17 mouse cellular contexts compared by ENCODE assay signal in genomic region chr9:24461379-24461961, GRCm38 (mm10). TPM values are rescaled to one million over a fixed set of nuclear protein-coding genes. Genes with fewer than 3 reads are reported as not detected.
DNase-seq lines count a peak whose midpoint lies in the region; ATAC-seq lines count a peak whose summit lies in the region.
"Had no signal": no experiment of that assay in that cellular context is flagged by ENCODE, and none has a peak within 500 bp of the region (broad histone marks: within the 10 kb centered on the region; RNA-seq: fewer than 3 reads in every experiment).

No protein-coding gene starts in this region.

- no peaks in the 10 kb centered on the region for H3K27me3 ChIP-seq in midbrain, embryonic 13.5 days
- no peaks in the 10 kb centered on the region for H3K27me3 ChIP-seq in midbrain, embryonic 16.5 days (ENCODE audit: control insufficient read depth, insufficient read depth, low read depth, low read length)
- H3K27me3 ChIP-seq: forebrain, embryonic 13.5 days; heart, embryonic 15.5 days had no signal

- no peaks in the 10 kb centered on the region for H3K9me3 ChIP-seq in midbrain, embryonic 13.5 days
- no peaks in the 10 kb centered on the region for H3K9me3 ChIP-seq in midbrain, embryonic 16.5 days (replicated peaks; ENCODE audit: control insufficient read depth, low read length, poor library complexity, severe bottlenecking)
- H3K9me3 ChIP-seq: embryonic facial prominence, embryonic 10.5 days; forebrain, embryonic 13.5 days; heart, embryonic 15.5 days had no signal

- H3K4me1 ChIP-seq in midbrain, embryonic 13.5 days (replicated peaks), result no peaks in the 10 kb centered on the region
- no peaks in the 10 kb centered on the region for H3K4me1 ChIP-seq in midbrain, embryonic 16.5 days (ENCODE audit: control insufficient read depth, insufficient read depth, low read length)
- H3K4me1 ChIP-seq: embryonic facial prominence, embryonic 10.5 days; forebrain, embryonic 13.5 days; heart, embryonic 15.5 days had no signal

- no peak for DNase-seq in frontal cortex, postnatal 10 days (ENCODE audit: low spot score in 2 of 2)
- peak; percentile 76 for DNase-seq in brain, adult 2 months (ENCODE audit: low read depth, low spot score)
- DNase-seq in telencephalon, adult 2 months (ENCODE audit: low read depth, low spot score), result peak; percentile 19
- DNase-seq in spleen, adult 12 weeks (ENCODE audit: low spot score), result no peak
- DNase-seq: adrenal gland, postnatal 10 days; cerebellum, adult 18-20 months; cerebellum, postnatal 10 days; gastrocnemius, postnatal 14 days; heart, adult 2 months; heart, postnatal 14 days had no signal

- H3K4me2 ChIP-seq in midbrain, embryonic 13.5 days (replicated peaks), result no peak overlapping the region
- no peak overlapping the region for H3K4me2 ChIP-seq in midbrain, embryonic 16.5 days (ENCODE audit: low read length)
- H3K4me2 ChIP-seq: forebrain, embryonic 13.5 days; heart, embryonic 11.5 days; heart, embryonic 15.5 days had no signal

- H3K9ac ChIP-seq in midbrain, embryonic 13.5 days (replicated peaks), result no peak overlapping the region
- no peak overlapping the region for H3K9ac ChIP-seq in midbrain, embryonic 16.5 days (ENCODE audit: low read depth, low read length)
- H3K9ac ChIP-seq: forebrain, embryonic 13.5 days; heart, embryonic 15.5 days had no signal

- WGBS in midbrain, embryonic 13.5 days, result 83% methylated on average over 9 of the region's 9 CpGs
- 79% methylated on average over 9 of the region's 9 CpGs for WGBS in midbrain, embryonic 16.5 days

- peak; percentile 41; the same call in 1 of the 2 replicates for ATAC-seq in frontal cortex, adult (ENCODE audit: low TSS enrichment)
- ATAC-seq in midbrain, embryonic 13.5 days, result 0 out of 2 replicates have a peak, but pooled peaks have one; percentile 24
- ATAC-seq in midbrain, embryonic 16.5 days, result no peak
- ATAC-seq: forebrain, embryonic 13.5 days had no signal

- H3K36me3 ChIP-seq in midbrain, embryonic 13.5 days, result peaks cover 8% of the 10 kb centered on the region; the same call in 1 of the 2 replicates
- H3K36me3 ChIP-seq in midbrain, embryonic 16.5 days (ENCODE audit: control insufficient read depth, insufficient read depth, low read length), result no peaks in the 10 kb centered on the region
- H3K36me3 ChIP-seq: embryonic facial prominence, embryonic 10.5 days; heart, embryonic 15.5 days had no signal

- H3K27ac ChIP-seq in midbrain, embryonic 13.5 days, result no peak overlapping the region
- H3K27ac ChIP-seq in midbrain, embryonic 16.5 days (ENCODE audit: low read length), result no peak overlapping the region
- H3K27ac ChIP-seq: embryonic facial prominence, embryonic 10.5 days; forebrain, embryonic 13.5 days; heart, adult 2 months; heart, embryonic 15.5 days had no signal

- H3K4me3 ChIP-seq in midbrain, embryonic 13.5 days (replicated peaks), result no peak overlapping the region
- H3K4me3 ChIP-seq in midbrain, embryonic 16.5 days (ENCODE audit: low read depth, low read length), result no peak overlapping the region
- H3K4me3 ChIP-seq: embryonic facial prominence, embryonic 10.5 days; forebrain, embryonic 13.5 days; heart, adult 2 months; heart, embryonic 15.5 days had no signal

RNA-seq across cellular contexts. Expression of gene Dpy19l1, which starts 41.5 kb away (rescaled TPM):
- 6.6 and 8.3 TPM in 2 replicates for polyA plus RNA-seq in midbrain, embryonic 13.5 days (2015; fragmentation: Nextera tagmentation; extraction: Ambion mirVana)
- 6.4 and 7.6 TPM in 2 replicates for polyA plus RNA-seq in midbrain, embryonic 16.5 days (2015; fragmentation: Nextera tagmentation; extraction: Ambion mirVana)

Comparison
In these comparisons a context has a peak if more than half of its experiments do, and no peak if none do; other contexts are left out.
1. DNase-seq: peak in brain, adult 2 months (single experiment) and telencephalon, adult 2 months (single experiment); none in frontal cortex, postnatal 10 days (0 of 2) and spleen, adult 12 weeks (single experiment).